Mouse (Mus musculus) gonadal fat pad, adult 2 months (tissue): ENCODE measurements at regions not wholly inside any gene's neighbourhood (a gene's known extent, or its start where the extent isn't known, plus 50 kb on each side); places are given as distances from the start of the nearest gene placed in this dataset.

Experiments
- DNase-seq: peaks from one replicate; pipeline ENCODE4 v3.0.0-alpha.2; 2012; ENCODE audit warnings: low read depth

DNA sequence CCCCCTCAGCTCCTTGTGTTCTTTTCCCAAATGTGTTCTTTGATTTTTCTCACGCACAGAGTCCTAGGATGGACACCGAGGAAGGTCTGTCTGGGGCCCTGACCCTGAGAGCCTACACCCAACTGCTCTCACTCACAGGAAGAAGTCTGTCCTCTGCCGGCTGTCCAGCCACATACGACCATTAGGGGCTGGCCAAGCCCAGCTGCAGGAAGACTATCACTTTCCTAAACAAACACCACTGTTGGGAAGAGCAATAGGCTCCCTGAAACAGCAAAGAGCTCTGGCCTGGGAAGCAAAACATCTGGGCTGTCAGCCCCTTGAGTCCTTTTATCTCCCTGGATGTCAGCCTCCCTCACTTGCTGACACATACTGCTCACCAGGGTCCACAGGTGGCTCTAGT lies 224.8 kb upstream of the Far2 start:
- no peak for DNase-seq

DNA sequence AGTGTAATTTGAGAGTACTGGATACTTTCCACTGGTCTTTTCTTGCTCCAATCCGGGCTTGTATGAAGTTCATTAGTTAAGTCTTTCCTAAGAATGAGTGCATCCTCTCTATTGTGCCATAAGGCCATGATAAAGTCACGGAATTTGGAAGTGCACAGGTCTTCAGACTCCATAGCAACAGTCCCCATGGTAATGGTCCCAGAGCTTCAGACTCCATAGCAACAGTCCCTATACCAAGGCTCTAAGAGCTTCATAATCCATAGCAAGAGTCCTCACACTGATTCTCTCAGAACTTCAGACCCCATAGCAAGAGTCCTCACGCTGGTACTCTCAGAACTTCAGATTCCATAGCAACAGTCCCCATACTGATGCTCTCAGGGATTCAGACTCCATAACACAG lies 214.5 kb upstream of the Far2 start:
- no peak for DNase-seq

DNA sequence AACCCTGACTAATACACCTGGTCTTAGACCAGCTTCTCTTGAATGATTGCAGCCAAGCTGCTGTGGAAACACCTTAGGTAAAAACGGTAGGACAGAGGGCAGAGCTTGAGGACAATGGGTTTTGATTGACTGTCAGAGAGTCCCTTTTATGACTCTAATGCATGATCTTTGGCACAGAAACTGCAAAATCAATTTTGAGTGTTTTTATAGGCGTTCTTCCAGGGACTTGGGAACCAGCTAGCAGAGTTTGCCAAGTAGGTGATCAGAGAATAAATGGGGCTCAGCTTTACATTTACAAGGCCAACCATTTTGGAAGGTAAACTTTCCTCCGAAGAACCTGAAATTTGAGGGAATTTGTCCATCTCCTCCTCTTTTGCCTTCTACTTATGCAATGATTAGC lies 213.6 kb upstream of the Far2 start:
- DNase-seq: peak; percentile 85

DNA sequence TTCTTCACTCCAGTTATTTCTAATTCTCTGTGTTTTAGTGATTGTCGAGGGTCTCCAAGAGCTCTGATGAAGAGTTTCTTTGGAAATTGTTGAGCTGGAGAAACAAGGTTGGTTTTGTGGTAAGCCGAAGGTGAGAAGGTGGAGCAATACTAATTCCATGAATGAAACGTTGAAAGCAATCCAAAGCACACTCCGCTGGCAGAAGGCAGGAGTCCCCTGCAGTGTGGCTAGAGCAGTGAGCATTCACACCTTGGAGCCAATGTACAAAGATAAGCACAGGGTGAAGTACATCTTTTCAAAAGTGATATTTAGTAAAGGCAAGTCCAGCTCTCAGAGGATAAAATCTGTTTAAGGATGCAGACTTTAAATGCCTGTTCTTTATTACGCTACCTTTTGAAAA lies 208.2 kb upstream of the Far2 start:
- no peak for DNase-seq

DNA sequence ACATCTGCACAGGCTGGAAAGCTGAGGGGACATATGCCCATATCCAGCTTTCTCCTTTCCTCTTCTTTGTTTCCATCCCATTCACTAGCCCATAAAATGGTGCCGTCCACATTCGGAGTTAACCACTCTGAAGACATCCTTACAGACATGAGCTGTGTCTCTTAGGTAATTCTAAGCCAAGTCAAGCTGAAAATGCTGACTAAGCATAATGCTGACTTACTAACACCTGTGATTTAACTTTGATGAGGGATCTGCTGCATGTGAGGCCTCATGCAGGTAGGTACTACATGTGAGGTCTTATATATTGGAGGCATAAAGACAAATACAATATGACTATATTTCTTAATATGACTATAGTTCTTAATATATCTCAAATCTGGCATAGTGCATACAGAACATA lies 197.1 kb upstream of the Far2 start:
- DNase-seq: no peak

DNA sequence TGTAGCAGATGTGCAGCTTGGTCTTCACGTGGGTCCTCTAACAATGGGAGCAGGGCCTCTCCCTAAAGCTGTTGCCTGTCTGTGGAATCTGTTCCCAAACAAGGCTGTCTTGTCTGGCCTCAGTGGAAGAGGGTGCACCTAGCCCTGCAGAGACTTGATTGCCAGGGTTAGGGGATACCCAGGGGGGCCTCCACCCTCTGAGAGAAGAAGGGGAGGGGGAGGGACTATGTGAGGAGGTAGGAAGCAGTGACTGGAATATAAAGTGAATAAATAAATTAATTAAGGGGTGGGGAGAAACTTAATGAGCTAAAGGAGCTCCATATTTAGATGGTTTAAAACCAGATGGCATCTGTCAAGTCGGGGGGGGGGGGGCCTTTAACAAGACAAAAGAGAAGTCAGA lies 185.9 kb upstream of the Far2 start:
- no peak for DNase-seq

DNA sequence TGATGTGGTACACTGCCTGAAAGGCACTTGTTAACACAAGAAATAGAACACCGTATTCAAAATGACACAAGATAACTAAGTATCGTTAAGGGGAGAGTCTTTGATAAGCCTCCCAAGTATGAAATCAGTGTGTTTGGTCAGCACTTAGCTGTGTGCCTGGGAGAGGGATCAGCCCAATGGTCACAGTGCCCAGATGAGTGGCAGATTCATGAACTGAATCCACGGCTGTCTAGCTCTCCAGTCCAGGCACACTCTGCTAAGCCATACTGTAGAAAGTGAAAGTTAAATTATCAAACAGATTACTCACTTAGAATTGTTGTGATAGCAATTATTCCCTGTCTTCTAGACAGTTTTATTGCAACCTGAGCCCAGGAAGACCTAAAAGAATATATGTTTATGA lies 176.0 kb upstream of the Far2 start:
- DNase-seq: no peak

DNA sequence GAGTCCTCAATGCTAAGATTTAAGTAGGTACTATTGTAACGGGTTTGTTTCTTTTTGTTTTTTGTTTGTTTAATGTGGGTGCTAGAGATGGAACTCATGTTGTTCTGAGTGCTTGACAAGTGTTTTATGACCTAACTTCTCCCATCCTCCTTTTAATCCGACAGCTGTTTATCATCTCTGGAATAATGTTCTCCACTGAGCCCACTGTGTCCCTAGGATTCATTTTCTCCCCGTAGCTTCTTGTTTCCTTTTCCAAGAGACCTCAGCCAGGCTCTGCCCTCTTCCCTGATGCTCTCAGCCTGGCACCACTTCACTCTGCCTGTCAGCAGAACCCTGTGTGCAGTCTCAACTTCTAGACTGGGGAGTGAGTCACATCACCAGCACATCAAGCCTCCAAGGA lies 173.9 kb upstream of the Far2 start:
- no peak for DNase-seq

DNA sequence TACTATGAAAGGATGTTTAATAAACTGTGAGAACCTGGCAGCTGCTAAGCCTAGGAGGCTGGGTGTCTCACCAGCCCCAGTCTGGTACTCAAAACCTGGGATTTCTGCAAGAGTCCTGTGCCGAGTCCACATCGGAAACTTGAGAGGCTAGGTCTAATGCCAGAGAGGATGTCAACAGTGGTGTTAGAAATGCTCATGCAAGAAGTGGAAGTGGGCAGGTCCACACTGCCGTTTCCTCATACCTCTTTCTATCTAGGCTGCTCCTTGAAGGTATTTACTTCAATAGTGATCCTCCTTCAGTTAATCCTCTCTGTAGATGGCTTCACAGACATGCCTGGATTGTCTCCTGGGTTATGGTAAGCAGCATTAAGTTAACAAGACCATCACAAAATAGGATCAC lies 168.6 kb upstream of the Far2 start:
- DNase-seq: no peak

DNA sequence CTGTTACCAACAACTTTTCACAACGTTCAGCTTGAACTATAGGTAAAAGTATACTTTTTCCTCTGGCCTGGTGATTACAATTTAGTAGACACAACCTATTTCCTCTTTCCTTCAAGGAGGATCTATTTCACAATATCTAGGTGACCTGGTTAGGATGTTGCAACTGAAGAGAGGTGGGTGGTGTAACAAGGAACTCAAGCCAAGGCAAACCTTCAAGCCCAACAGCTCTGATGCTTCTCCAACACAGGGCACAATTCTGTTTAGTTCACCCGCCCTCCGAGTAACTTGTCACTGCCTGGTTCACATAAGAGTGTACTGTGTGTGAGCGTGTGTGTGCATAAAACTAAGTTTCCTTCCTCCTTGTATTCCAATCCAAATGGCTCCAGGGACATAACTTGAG lies 161.2 kb upstream of the Far2 start:
- peak; percentile 96 for DNase-seq

DNA sequence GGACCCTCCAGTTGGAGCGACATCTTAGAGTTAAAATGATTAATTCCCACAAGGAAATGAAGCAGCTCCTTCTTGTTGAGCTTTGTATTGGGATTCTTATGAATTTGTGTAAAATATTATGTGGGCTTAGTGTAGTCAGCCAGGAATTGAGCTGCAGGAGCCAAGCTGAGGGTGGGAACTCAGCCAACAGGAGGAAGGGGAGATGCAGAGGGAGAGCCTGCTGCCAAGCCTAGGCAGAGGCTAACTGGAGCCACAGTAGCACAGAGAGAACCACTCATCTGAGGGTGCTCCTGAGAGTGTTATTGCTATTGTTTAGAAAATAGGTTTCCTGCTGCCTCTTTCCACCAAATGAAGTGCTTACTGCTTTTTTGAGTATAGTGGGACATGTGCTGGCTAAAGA lies 127.4 kb upstream of the Far2 start:
- DNase-seq: no peak

DNA sequence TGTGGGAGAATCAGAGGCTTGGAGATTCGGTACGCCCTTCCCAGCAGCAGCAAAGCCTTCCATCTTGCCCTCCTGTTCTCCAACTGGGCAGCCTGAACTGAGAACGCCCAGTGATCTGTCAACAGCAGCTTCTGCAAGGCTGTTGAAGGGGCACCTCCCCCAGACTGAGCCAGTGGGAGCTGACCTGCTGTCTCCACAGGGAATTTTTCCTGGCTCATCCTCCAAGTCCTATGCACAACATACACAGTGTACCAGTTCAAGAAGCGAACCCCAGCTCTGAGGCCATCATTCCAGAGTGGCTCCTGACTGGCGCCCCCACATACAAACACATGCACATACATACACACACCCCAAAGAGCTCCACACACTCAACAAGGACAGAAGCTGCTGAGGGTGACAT lies 126.0 kb upstream of the Far2 start:
- no peak for DNase-seq

DNA sequence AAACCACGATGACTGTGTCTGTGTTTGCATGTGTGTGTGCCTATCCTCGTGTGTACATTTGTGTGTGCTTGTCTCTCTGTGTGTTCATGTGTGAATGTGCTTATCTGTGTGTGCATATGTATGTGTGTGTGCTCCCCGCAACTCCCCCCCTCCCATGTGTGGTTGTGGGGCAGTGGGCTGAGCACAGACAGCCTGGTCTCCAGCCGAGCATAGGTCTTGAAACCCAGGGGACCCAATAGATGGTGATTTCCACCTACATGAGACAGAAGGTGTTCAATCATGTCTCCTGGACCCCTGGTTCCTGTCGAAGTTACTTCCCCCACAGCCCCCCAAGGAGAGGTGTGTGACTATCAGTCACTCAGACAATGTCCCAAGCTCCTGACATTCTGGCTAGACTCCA lies 124.6 kb upstream of the Far2 start:
- no peak for DNase-seq

DNA sequence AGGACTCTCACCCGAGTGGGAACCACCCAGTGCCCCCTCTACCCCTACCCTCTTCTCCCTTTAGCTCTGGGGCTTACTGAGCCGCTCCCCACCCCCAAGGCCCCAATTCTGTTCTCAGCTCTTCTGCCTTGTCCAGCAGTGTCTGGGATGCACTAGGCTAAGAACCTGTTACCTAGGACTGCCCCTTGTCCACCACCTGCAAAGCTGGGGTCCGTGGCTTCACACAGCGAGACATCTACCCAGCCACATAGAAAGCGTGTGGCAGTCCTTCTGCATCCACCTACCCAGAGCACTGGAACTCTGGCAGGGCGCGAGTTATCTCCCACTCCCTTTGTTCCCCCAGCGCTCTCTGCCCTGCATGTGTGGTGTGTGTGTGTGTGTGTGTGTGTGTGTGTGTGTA lies 123.8 kb upstream of the Far2 start:
- no peak for DNase-seq

DNA sequence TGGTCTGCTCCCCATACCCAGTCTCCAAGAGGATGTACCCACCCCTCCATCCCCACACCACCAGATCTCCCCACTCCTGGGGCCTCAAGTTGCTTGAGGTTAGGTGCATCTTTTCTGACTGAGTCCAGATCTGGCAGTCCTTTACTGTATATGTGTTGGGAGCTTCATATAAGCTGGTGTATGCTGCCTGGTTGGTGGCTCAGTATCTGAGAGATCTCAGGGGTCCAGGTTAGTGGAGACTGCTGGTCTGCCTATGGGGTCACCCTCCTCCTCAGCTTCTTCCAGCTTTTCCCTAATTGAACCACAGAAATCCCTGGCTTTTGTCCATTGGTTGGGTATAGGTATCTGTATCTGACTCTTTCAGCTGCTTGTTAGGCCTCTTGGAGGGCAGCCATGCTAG lies 118.1 kb upstream of the Far2 start:
- DNase-seq: no peak

DNA sequence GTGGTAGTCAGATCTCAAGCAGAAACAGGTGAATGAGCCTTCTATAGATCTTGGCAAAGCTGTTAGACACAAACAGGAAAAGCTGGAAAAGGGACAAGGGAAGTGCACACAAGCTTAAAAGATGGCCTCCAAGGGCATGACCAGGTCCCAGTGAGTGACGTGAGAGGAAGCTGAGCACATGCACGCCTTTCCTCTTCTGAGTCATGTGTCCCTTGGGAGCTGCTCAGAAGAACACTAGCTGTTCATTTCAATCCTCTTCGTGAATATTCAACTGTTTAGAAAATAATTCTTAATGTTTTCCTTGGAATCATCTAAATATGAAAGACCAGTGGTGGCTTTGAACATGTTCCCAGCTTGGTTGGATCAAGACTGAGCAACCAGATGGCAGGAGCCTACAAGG lies 103.0 kb upstream of the Far2 start:
- no peak for DNase-seq

DNA sequence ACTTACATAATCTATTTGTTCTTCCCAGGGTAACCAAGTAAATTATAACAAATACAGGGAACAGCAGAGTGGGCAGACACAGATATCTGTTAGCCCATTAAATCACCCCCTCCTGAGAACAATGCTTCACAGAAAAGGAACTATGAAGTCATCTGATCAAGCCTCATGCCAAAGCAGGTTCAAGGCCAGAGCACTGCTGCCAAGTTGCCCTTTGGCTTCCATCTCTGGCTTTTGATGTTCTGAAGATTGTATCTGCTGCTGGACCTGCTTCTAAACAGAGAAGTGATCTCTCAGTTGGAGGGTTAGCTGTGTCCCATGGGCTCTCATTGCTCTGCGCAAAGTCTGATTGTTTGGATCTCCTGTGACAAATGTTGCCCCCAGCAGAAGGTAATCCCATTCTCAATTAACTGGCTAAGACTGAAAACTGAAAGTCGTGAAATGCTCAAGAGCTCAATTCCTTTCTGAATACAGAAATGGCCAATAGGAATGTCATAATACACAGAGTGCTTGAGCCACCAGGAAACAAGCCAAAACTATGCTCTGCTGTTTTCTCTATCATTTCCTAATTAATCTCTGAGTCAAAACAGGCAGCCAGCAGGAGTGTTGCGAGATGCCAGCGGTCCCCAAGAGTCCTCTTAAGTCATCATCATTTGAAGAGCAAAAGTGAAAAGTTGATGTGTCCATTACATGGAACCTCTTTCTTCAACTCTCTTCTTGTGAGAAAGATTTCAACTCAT lies 102.0 kb upstream of the Far2 start:
- peak; percentile 79 for DNase-seq

DNA sequence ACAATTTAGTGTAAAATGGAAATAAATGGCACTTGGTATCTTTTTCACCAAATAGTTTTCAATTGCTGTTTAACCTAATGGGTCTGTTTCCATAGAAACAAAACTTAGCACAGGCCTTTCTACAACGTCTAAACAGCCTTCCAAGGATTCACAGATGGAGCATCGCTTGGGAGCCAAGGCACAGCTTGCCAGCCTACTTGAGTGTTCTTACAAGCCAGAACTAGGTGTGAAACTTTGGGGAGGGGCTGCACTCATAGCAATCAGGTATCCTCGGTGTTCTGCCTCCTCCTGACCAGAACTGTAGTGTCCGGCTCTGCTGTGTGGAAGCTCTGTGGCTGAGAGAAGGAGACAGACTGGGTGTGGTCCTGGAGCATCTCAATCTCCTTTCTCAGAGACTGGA lies 99.1 kb upstream of the Far2 start:
- no peak for DNase-seq

DNA sequence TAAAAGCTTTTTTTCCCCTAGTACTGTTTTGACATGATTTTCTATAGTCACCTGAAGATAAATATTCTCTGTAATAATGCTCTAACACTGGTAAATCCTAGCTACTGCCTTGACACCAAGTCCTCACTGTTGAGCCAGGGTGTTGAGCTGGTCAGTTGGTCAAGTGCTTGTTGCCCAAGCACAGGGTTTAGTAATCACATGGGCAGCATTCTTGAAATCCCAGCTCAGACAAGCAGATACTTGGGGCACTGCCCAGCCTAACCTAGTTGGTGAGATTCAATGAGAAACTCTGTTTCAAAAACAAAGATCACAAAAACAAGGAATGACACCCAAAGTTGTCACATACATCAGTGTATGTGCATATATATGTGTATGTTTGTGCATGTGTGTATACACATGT lies 95.4 kb upstream of the Far2 start:
- no peak for DNase-seq

DNA sequence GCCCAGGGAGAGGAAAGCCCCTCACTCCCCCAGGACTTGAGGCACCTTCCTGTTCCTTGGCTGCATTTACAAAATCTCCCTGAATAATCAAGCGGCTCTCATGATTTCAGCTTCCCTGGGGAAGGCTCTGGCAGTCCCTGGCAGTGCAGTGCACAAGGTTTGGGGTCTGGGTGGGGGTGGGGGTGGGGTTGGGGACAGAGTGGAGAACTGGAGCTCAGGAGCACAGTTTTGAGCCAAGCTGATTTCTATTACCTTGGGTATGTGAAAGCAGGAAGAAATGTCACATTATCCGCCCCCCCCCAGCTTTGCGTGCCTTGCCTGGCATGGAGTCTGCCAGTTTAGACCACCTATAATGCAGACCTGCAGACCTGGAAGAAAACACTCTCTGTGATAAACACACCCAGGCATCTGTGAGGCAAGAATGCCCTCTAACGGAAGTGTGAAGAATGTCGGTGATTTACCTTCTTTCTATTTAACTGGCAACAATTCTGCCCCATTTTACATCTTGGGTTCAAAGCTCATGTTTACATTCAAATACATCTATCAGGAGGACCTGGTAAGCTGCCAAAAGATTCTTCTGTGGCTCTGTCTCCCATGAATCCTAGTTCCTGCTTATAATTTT lies 93.9 kb upstream of the Far2 start:
- DNase-seq: no peak

DNA sequence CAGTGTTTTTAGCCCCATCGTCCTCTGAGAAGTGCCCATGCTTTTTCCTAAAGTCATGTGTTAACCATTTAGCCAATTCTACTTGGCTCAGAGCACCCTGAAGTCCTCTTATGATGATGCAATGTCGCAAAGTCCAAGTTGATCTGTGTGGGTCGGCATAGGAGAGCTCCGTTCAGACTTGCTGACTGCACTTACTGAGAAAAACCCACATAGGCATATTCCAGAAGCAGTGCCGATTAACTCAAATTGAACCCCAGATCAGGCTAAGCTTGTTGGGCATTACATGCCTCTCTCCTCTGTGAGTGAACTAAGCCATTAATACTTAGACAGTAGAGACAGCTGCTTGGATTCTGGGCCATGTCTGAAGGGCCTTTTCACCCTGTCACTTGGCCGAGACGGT lies 93.3 kb upstream of the Far2 start:
- peak; percentile 65 for DNase-seq

DNA sequence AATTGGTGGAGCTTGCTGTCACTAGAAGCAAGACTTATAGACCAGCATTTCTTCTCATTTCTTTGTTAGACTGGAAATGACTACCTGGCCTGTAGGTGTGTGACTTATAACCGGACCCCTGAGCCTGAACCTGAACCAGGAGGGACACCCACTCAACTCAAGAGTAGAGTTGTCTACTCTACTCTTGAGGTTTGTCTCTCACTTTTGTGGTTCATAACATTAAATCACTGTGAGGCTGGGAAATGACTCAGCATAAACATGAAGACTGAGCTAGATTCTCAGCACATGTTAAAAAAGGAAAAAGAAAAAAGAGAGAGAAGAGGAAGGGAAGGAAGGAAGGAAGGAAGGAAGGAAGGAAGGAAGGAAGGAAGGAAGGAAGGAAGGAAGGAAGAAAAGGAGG lies 92.8 kb upstream of the Far2 start:
- DNase-seq: no peak

DNA sequence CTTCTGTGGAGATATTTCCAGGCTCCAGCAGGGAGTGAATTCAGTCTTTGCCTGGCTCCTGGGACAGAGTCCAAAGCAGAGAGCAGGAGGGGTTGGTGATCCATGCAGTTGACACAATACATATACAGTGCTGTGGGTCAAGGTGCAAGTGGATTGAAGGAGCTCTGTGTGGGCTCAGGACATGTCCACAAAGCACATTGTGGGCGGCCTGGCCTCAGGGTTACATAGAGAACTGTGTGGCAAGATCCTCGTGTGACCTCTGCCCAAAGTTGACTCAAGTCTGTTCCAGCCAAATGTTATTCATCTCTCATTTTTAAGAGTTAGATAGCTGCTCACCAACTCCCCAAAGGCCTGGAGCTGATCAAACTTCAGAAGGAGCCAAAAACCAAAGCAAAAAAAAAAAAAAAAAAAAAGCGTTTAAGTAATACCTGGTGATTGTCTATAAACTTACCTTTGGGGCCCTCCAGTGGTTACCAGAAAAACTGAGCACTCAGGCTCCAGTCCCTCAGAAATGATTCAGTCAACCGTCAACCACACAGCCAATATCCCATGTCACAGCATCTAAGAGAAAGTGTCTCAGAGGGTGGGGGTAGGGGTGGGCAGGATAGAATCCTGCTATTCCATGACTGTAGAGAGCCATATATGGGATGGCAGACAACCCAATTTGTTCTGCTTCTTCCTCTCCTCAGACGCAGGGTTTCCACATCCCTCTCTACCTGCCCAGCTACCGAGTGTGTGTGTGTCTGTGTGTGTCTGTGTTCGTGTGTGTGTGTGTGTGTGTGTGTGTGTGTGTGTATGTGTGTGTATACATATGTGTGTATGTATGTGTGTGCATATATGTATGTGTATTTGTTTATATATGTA lies 91.9 kb upstream of the Far2 start:
- peak; percentile 95 for DNase-seq
